Mouse (Mus musculus): Measurements from ENCODE around the gene Tedc1. TPM values are rescaled to one million over a fixed set of nuclear protein-coding genes. Genes with fewer than 3 reads are reported as not detected.
"Not testable (repeated sequence)": the region's sequence is repeated elsewhere in the genome, so short reads cannot be mapped to it uniquely, and the experiment has no call there.

The Tedc1 gene
- polyA plus RNA-seq, 1 experiment from 2014 or later: 2.6 TPM

DNA sequence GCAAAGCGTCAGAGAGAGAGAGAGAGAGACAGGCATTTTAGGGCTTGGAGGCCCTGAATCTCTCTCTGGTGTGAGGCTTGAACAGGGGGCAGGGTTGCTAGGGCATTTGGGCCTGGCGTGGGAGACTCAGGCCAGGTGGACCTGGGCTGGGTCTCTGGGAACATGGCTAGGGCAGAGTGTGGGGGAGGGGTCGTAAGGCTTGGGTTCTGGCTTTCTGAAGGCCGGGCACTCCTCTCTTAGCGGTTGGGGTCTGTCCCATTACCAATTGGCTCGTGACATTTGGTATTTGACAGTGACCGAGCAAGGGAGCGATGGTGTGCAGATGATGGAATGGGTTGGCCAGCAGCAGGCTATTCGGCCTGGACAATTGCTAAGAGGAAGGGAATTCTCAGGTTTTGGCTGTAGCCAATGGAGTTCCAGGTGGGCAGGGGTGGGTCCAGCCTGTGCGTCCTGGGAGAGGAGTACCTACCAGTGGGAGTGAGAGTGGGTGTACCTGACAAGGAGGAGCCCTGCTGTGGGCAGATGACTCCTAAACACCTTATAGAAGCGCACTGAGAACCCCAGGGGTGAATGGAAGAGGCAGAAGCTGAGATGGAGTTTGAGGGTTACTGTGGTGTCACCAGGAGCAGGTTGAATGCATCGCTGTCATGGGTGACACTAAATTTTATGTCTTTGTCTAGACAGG is 30.2 kb downstream of the Tedc1 start:
- whole genome bisulfite sequencing: 53% methylated on average over 12 of the region's 12 CpGs
- peaks cover 8% of the 10 kb centered on the region; the same call in 1 of the 2 replicates for H3K4me1 ChIP-seq (ENCODE audit: insufficient read depth, low read depth, low read length)
- H3K4me3 ChIP-seq (ENCODE audit: low read depth, low read length): peak overlapping the region; percentile 43
- ATAC-seq (no peak), DNase-seq (ENCODE audit: low spot score) (no peak)
- no peak overlapping the region for H3K9ac ChIP-seq (replicated peaks; ENCODE audit: low read depth)
- H3K36me3 ChIP-seq (ENCODE audit: insufficient read depth, low read length): no peaks in the 10 kb centered on the region
- peaks cover 10% of the 10 kb centered on the region; the same call in 1 of the 2 replicates for H3K27me3 ChIP-seq (replicated peaks; ENCODE audit: insufficient read depth, low read length)
- peak overlapping the region; percentile 70 for H3K4me2 ChIP-seq (replicated peaks; ENCODE audit: low read depth, low read length)
- H3K27ac ChIP-seq (ENCODE audit: low read length): no peak overlapping the region
- no peaks in the 10 kb centered on the region for H3K9me3 ChIP-seq (ENCODE audit: low read length)
- TF ChIP-seq EP300 (IDR thresholded peaks at IDR 0.05): no peak
- TF ChIP-seq CTCF (IDR thresholded peaks at IDR 0.05): no peak

DNA sequence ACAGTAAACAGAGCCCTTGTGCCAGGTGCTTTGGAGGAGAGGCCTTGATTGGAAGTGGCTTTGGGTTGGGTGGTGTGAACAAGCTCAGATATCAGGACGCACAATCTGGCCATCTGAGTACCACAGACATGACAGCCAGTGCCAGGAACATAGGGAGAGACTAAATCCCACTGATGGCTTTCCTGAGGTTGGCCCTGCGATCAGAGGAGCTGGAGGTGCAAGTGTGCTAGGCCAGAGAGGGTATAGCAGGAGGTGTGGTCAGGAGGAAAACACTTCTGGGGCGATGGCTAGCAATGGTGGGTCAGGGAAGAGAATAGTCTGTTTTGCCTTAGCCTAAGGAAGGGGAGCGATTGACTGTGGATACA is 30.8 kb downstream of the Tedc1 start:
- ATAC-seq (no peak), DNase-seq (ENCODE audit: low spot score) (no peak)
- no peak overlapping the region for H3K4me3 ChIP-seq (ENCODE audit: low read depth, low read length)
- TF ChIP-seq CTCF (IDR thresholded peaks at IDR 0.05): no peak
- TF ChIP-seq EP300 (IDR thresholded peaks at IDR 0.05): no peak
- peaks cover 8% of the 10 kb centered on the region; the same call in 1 of the 2 replicates for H3K4me1 ChIP-seq (ENCODE audit: insufficient read depth, low read depth, low read length)
- H3K4me2 ChIP-seq (replicated peaks; ENCODE audit: low read depth, low read length): no peak overlapping the region
- H3K36me3 ChIP-seq (ENCODE audit: insufficient read depth, low read length): no peaks in the 10 kb centered on the region
- H3K9ac ChIP-seq (replicated peaks; ENCODE audit: low read depth): no peak overlapping the region
- peaks cover 10% of the 10 kb centered on the region; the same call in 1 of the 2 replicates for H3K27me3 ChIP-seq (replicated peaks; ENCODE audit: insufficient read depth, low read length)
- H3K9me3 ChIP-seq (ENCODE audit: low read length): no peaks in the 10 kb centered on the region
- WGBS: 58% methylated on average over 4 of the region's 4 CpGs
- H3K27ac ChIP-seq (ENCODE audit: low read length): no peak overlapping the region

DNA sequence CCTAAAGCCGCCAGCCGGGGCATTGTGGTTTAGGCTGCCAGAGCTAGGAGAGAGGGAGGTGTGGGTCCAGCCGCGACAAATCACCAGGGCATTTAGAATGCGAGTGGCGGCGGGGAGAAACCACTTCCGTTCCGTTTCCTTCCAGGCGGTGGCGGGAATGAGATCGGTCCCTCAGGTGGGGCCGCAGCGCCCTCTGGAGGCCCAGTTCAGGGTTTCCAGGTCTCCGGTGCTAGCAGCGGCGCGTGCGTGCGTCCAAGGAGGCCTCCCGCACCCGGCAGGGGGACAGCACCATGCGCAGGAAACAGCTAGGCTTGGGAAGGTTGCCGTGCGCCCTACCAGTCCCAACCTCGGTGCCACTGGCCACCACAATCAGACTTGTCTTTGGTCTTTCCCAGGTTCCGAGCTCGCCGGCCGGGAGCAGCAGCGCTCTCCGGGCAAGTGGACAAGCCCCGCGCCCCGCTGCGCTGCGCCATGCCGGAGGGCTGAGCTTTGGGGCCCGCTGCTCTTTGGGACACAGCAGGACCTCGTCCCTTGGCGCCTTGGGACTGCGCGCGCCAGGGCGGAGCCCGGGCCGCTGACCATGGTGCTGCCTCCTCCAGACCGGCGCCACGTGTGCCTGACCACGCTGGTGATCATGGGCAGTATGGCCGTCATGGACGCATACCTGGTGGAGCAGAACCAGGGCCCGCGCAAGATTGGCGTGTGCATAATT is 31.5 kb downstream of the Tedc1 start:
- Histone ChIP-seq H3K27me3 (replicated peaks; ENCODE audit: insufficient read depth, low read length) (peaks cover 10% of the 10 kb centered on the region; the same call in 1 of the 2 replicates), H3K4me1 (ENCODE audit: insufficient read depth, low read depth, low read length) (peaks cover 8% of the 10 kb centered on the region; the same call in 1 of the 2 replicates), H3K27ac (ENCODE audit: low read length) (no peak overlapping the region), H3K4me3 (ENCODE audit: low read depth, low read length) (peak overlapping the region; percentile 10; the same call in 1 of the 2 replicates), H3K9ac (replicated peaks; ENCODE audit: low read depth) (no peak overlapping the region), H3K4me2 (replicated peaks; ENCODE audit: low read depth, low read length) (peak overlapping the region; percentile 49), H3K9me3 (ENCODE audit: low read length) (no peaks in the 10 kb centered on the region), H3K36me3 (ENCODE audit: insufficient read depth, low read length) (no peaks in the 10 kb centered on the region)
- TF ChIP-seq EP300 (IDR thresholded peaks at IDR 0.05) (no peak), CTCF (IDR thresholded peaks at IDR 0.05) (peak; percentile 78)
- peak; percentile 83 for ATAC-seq
- peak; percentile 74 for DNase-seq (ENCODE audit: low spot score)
- 3% methylated on average over 47 of the region's 56 CpGs for WGBS

DNA sequence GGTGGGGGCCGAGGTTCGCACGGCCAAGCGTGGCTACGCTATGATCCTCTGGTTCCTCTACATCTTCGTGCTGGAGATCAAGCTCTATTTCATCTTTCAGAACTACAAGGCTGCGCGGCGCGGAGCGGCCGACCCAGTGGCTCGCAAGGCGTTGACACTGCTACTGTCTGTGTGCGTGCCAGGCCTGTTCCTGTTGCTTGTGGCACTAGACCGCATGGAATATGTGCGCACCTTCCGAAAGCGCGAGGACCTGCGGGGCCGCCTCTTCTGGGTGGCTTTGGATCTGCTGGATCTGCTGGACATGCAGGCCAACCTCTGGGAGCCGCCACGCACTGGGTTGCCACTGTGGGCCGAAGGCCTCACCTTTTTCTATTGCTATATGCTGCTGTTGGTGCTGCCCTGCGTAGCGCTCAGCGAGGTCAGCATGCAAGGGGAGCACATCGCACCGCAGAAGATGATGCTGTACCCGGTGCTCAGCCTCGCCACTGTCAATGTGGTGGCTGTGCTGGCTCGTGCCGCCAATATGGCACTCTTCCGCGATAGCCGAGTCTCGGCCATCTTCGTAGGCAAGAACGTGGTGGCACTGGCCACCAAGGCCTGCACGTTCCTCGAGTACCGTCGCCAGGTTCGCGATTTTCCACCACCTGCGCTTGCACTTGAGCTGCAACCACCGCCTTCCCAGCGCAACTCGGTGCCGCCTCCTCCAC is 32.3 kb downstream of the Tedc1 start:
- Histone ChIP-seq H3K9me3 (ENCODE audit: low read length) (no peaks in the 10 kb centered on the region), H3K9ac (replicated peaks; ENCODE audit: low read depth) (no peak overlapping the region), H3K4me2 (replicated peaks; ENCODE audit: low read depth, low read length) (no peak overlapping the region), H3K27ac (ENCODE audit: low read length) (no peak overlapping the region), H3K27me3 (replicated peaks; ENCODE audit: insufficient read depth, low read length) (peaks cover 10% of the 10 kb centered on the region; the same call in 1 of the 2 replicates), H3K36me3 (ENCODE audit: insufficient read depth, low read length) (no peaks in the 10 kb centered on the region), H3K4me3 (ENCODE audit: low read depth, low read length) (no peak overlapping the region), H3K4me1 (ENCODE audit: insufficient read depth, low read depth, low read length) (peaks cover 8% of the 10 kb centered on the region; the same call in 1 of the 2 replicates)
- 87% methylated on average over 51 of the region's 51 CpGs for WGBS
- no peak for DNase-seq (ENCODE audit: low spot score)
- TF ChIP-seq EP300 (IDR thresholded peaks at IDR 0.05) (no peak), CTCF (IDR thresholded peaks at IDR 0.05) (no peak)
- ATAC-seq: no peak

- Histone ChIP-seq H3K4me1 (ENCODE audit: insufficient read depth, low read depth, low read length) (no peaks in the 10 kb centered on the region), H3K36me3 (ENCODE audit: insufficient read depth, low read length) (no peaks in the 10 kb centered on the region), H3K4me3 (ENCODE audit: low read depth, low read length) (no peak overlapping the region), H3K9ac (replicated peaks; ENCODE audit: low read depth) (no peak overlapping the region), H3K27me3 (replicated peaks; ENCODE audit: insufficient read depth, low read length) (no peaks in the 10 kb centered on the region), H3K27ac (ENCODE audit: low read length) (no peak overlapping the region), H3K4me2 (replicated peaks; ENCODE audit: low read depth, low read length) (no peak overlapping the region), H3K9me3 (ENCODE audit: low read length) (no peaks in the 10 kb centered on the region)
- no peak for ATAC-seq
- TF ChIP-seq CTCF (IDR thresholded peaks at IDR 0.05): no peak
- TF ChIP-seq EP300 (IDR thresholded peaks at IDR 0.05): no peak
- WGBS: 55% methylated on average over 2 of the region's 2 CpGs
- no peak for DNase-seq (ENCODE audit: low spot score)
Measured at GRCm38 (mm10) chr12:113193423-113193822, 37.2 kb downstream of the Tedc1 start.

GRCm38 (mm10) chr12:113199132-113199531 is 42.9 kb downstream of the Tedc1 start:
- 85% methylated on average over 3 of the region's 6 CpGs for WGBS

More at GRCm38 (mm10) chr12:113199132-113199531, 42.9 kb downstream of the Tedc1 start:
- H3K4me1 ChIP-seq (ENCODE audit: insufficient read depth, low read depth, low read length); H3K36me3 ChIP-seq (ENCODE audit: insufficient read depth, low read length); ATAC-seq; H3K4me3 ChIP-seq (ENCODE audit: low read depth, low read length); H3K9me3 ChIP-seq (ENCODE audit: low read length); H3K27ac ChIP-seq (ENCODE audit: low read length); H3K9ac ChIP-seq (replicated peaks; ENCODE audit: low read depth); H3K4me2 ChIP-seq (replicated peaks; ENCODE audit: low read depth, low read length); H3K27me3 ChIP-seq (replicated peaks; ENCODE audit: insufficient read depth, low read length); DNase-seq (ENCODE audit: low spot score): not testable (repeated sequence)

Data from lung, postnatal 0 days (tissue).